Mouse (Mus musculus) testis, postnatal 10 days (tissue): Measurements from ENCODE around the gene Msrb2.

Experiments
- DNase-seq: peaks from one replicate; pipeline ENCODE4 v3.0.0; 2021; ENCODE audit warnings: low spot score

The Msrb2 gene

GRCm38 (mm10) chr2:19371390-19372158, at the start of gene Msrb2:
TSS of gene Msrb2 (plus strand) at chr2:19371440.
- peak; percentile 84 for DNase-seq

- no peak for DNase-seq
Observed at GRCm38 (mm10) chr2:19322448-19322847, 48.8 kb upstream of the Msrb2 start.

GRCm38 (mm10) chr2:19326376-19326775, 44.9 kb upstream of the Msrb2 start:
- no peak for DNase-seq

- DNase-seq: no peak
Observed at GRCm38 (mm10) chr2:19327811-19328210, 43.4 kb upstream of the Msrb2 start.

- DNase-seq: no peak
Observed at GRCm38 (mm10) chr2:19343901-19344635, 27.2 kb upstream of the Msrb2 start.

- peak; percentile 92 for DNase-seq
Observed at GRCm38 (mm10) chr2:19344636-19345413, 26.4 kb upstream of the Msrb2 start.

- DNase-seq: no peak
Observed at GRCm38 (mm10) chr2:19345414-19345964, 25.8 kb upstream of the Msrb2 start.

GRCm38 (mm10) chr2:19348454-19348853, 22.8 kb upstream of the Msrb2 start:
- DNase-seq: no peak

GRCm38 (mm10) chr2:19350167-19350566, 21.1 kb upstream of the Msrb2 start:
- DNase-seq: no peak

- no peak for DNase-seq
Observed at GRCm38 (mm10) chr2:19351615-19352253, 19.5 kb upstream of the Msrb2 start.

GRCm38 (mm10) chr2:19353158-19353557, 18.1 kb upstream of the Msrb2 start:
- no peak for DNase-seq

- no peak for DNase-seq
Observed at GRCm38 (mm10) chr2:19362880-19363279, 8.4 kb upstream of the Msrb2 start.

- no peak for DNase-seq
Observed at GRCm38 (mm10) chr2:19366426-19366825, 4.8 kb upstream of the Msrb2 start.

GRCm38 (mm10) chr2:19367114-19367513, 4.1 kb upstream of the Msrb2 start:
- no peak for DNase-seq

- DNase-seq: no peak
Observed at GRCm38 (mm10) chr2:19373695-19374094, 2.5 kb downstream of the Msrb2 start.

GRCm38 (mm10) chr2:19380446-19380950, 9.3 kb downstream of the Msrb2 start:
- DNase-seq: no peak

- DNase-seq: no peak
Observed at GRCm38 (mm10) chr2:19380986-19381385, 9.7 kb downstream of the Msrb2 start.

- DNase-seq: no peak
Observed at GRCm38 (mm10) chr2:19382206-19382605, 11.0 kb downstream of the Msrb2 start.

GRCm38 (mm10) chr2:19383006-19383405, 11.8 kb downstream of the Msrb2 start:
- DNase-seq: no peak

- DNase-seq: no peak
Observed at GRCm38 (mm10) chr2:19385772-19386171, 14.5 kb downstream of the Msrb2 start.

- no peak for DNase-seq
Observed at GRCm38 (mm10) chr2:19388329-19389103, 17.3 kb downstream of the Msrb2 start.
